Mouse (Mus musculus) CH12.LX (cell line): ENCODE data around the gene AC129217.1. TPM values are rescaled to one million over a fixed set of nuclear protein-coding genes. Genes with fewer than 3 reads are reported as not detected.
A peak's percentile ranks its signal among the peaks of the same experiment; 100 is the strongest.

Experiments used
- DNase-seq: peaks from one replicate; pipeline ENCODE4 v3.0.0-alpha.2; 2013; ENCODE audit errors: extremely low read depth
- H3K27ac ChIP-seq: 2 replicates; pipeline ENCODE4 v1.5.1; 2012; ENCODE audit warnings: low read depth, mild to moderate bottlenecking, control low read depth, moderate library complexity; ENCODE audit not compliant: insufficient read depth
- H3K27me3 ChIP-seq: replicated peaks from 2 replicates; pipeline ENCODE3; 2012; ENCODE audit warnings: inconsistent platforms
- H3K36me3 ChIP-seq, 2 experiments: replicated peaks in 1 of 2; 2 replicates each; pipeline versions ENCODE3 to v1.6.1; 2012; ENCODE audit warnings: inconsistent platforms in 1 of 2, low read length in 1 of 2, mild to moderate bottlenecking in 1 of 2, mixed read lengths in 1 of 2, moderate library complexity in 1 of 2; ENCODE audit not compliant: control insufficient read depth in 1 of 2, insufficient read depth in 1 of 2
- H3K4me1 ChIP-seq, 2 experiments: 2 replicates each; pipeline ENCODE4 v1.6.1; 2012; ENCODE audit warnings: inconsistent platforms in 1 of 2, moderate library complexity in 1 of 2; ENCODE audit not compliant: insufficient read depth in 2 of 2, control insufficient read depth in 1 of 2
- H3K4me2 ChIP-seq: 2 replicates; pipeline ENCODE4 v1.6.1; 2012; ENCODE audit warnings: low read depth, mild to moderate bottlenecking, control low read depth; ENCODE audit not compliant: poor library complexity, insufficient read depth, severe bottlenecking
- H3K4me3 ChIP-seq, 3 experiments: fragments of 150-350 bp in 1 of 3; sonication (generic) in 1 of 3; replicated peaks in 1 of 3; 2 replicates each; pipeline versions ENCODE3 to v1.5.1; 2011 to 2012; ENCODE audit warnings: low read depth in 2 of 3, low read length in 2 of 3, mild to moderate bottlenecking in 2 of 3, moderate library complexity in 2 of 3, control low read depth in 1 of 3, improper control_type of control experiment in 1 of 3, inconsistent platforms in 1 of 3, mixed read lengths in 1 of 3; ENCODE audit not compliant: poor library complexity in 1 of 3
- H3K79me2 ChIP-seq: replicated peaks from 2 replicates; pipeline ENCODE4 v1.6.1; 2012; ENCODE audit warnings: mild to moderate bottlenecking, moderate library complexity; ENCODE audit not compliant: control insufficient read depth, poor library complexity, insufficient read depth, severe bottlenecking; ENCODE audit errors: extremely low read depth
- H3K9ac ChIP-seq: 2 replicates; pipeline ENCODE4 v1.6.1; 2012; ENCODE audit warnings: low read depth, mild to moderate bottlenecking, control low read depth, moderate library complexity; ENCODE audit not compliant: insufficient read depth
- H3K9me3 ChIP-seq: replicated peaks from 2 replicates; pipeline ENCODE3; 2012; ENCODE audit warnings: low read length, inconsistent platforms, mixed read lengths
- BHLHE40 ChIP-seq: IDR thresholded peaks from 2 replicates; pipeline ENCODE4 v1.6.1; 2011; ENCODE audit warnings: mild to moderate bottlenecking, low read depth, low read length, improper control_type of control experiment
- CHD1 ChIP-seq: IDR thresholded peaks from 2 replicates; pipeline ENCODE4 v1.6.1; 2012; ENCODE audit warnings: low read depth, low read length, improper control_type of control experiment, inconsistent platforms
- CTCF ChIP-seq, 2 experiments: IDR thresholded peaks in 1 of 2; conservative IDR thresholded peaks in 1 of 2; 2 replicates each; pipeline ENCODE4 v1.5.1; 2011 to 2012; ENCODE audit warnings: low read depth in 2 of 2, low read length in 2 of 2, improper control_type of control experiment in 1 of 2, inconsistent platforms in 1 of 2, mild to moderate bottlenecking in 1 of 2, moderate library complexity in 1 of 2
- E2F4 ChIP-seq: IDR thresholded peaks from 2 replicates; pipeline ENCODE4 v1.6.1; 2011; ENCODE audit warnings: low read depth, low read length, improper control_type of control experiment; ENCODE audit not compliant: insufficient replicate concordance
- ELF1 ChIP-seq: IDR thresholded peaks from 2 replicates; pipeline ENCODE4 v1.6.1; 2014; ENCODE audit warnings: low read depth, mild to moderate bottlenecking, inconsistent platforms, low read length, improper control_type of control experiment
- GABPA ChIP-seq: IDR thresholded peaks from 2 replicates; pipeline ENCODE4 v1.6.1; 2012; ENCODE audit warnings: low read depth, low read length, improper control_type of control experiment, inconsistent platforms; ENCODE audit not compliant: insufficient replicate concordance
- HCFC1 ChIP-seq: IDR thresholded peaks from 2 replicates; pipeline ENCODE4 v1.6.1; 2012; ENCODE audit warnings: low read depth, mild to moderate bottlenecking, inconsistent platforms, low read length, improper control_type of control experiment
- KAT2A ChIP-seq: IDR thresholded peaks from 2 replicates; pipeline ENCODE4 v1.6.1; 2012; ENCODE audit warnings: low read length, improper control_type of control experiment, inconsistent platforms; ENCODE audit not compliant: insufficient replicate concordance
- MAX ChIP-seq: IDR thresholded peaks from 2 replicates; pipeline ENCODE4 v1.6.1; 2011; ENCODE audit warnings: low read length, improper control_type of control experiment
- MYC ChIP-seq: IDR thresholded peaks from 2 replicates; pipeline ENCODE4 v1.6.1; 2011; ENCODE audit warnings: low read depth, mild to moderate bottlenecking, improper control_type of control experiment, low read length
- PAX5 ChIP-seq: IDR thresholded peaks from 2 replicates; pipeline ENCODE4 v1.6.1; 2012; ENCODE audit warnings: low read length, inconsistent platforms, mixed read lengths
- RAD21 ChIP-seq: IDR thresholded peaks from 2 replicates; pipeline ENCODE4 v1.6.1; 2011; ENCODE audit warnings: low read depth, mild to moderate bottlenecking, low read length, improper control_type of control experiment, moderate library complexity
- RCOR1 ChIP-seq: conservative IDR thresholded peaks from 2 replicates; pipeline ENCODE4 v1.6.1; 2012; ENCODE audit warnings: low read depth, mild to moderate bottlenecking, inconsistent platforms, low read length, improper control_type of control experiment
- SIN3A ChIP-seq: IDR thresholded peaks from 2 replicates; pipeline ENCODE4 v1.6.1; 2012; ENCODE audit warnings: low read length, improper control_type of control experiment, inconsistent platforms
- SMC3 ChIP-seq: IDR thresholded peaks from 2 replicates; pipeline ENCODE4 v1.6.1; 2011; ENCODE audit warnings: low read depth, low read length, improper control_type of control experiment
- TBP ChIP-seq: conservative IDR thresholded peaks from 2 replicates; pipeline ENCODE4 v1.6.1; 2011; ENCODE audit warnings: low read depth, low read length, improper control_type of control experiment
- TCF12 ChIP-seq: IDR thresholded peaks from 2 replicates; pipeline ENCODE4 v1.6.1; 2014; ENCODE audit warnings: low read depth, mild to moderate bottlenecking, inconsistent platforms, low read length, improper control_type of control experiment
- UBTF ChIP-seq: IDR thresholded peaks from 2 replicates; pipeline ENCODE4 v1.6.1; 2012; ENCODE audit warnings: low read depth, mild to moderate bottlenecking, inconsistent platforms, low read length, improper control_type of control experiment, moderate library complexity
- USF1 ChIP-seq: IDR thresholded peaks from 2 replicates; pipeline ENCODE4 v1.6.1; 2014; ENCODE audit warnings: low read depth, mild to moderate bottlenecking, inconsistent platforms, low read length, improper control_type of control experiment
- USF2 ChIP-seq: conservative IDR thresholded peaks from 2 replicates; pipeline ENCODE4 v1.6.1; 2011; ENCODE audit warnings: low read depth, low read length, improper control_type of control experiment
- ZC3H11A ChIP-seq: IDR thresholded peaks from 2 replicates; pipeline ENCODE4 v1.6.1; 2012; ENCODE audit warnings: low read depth, mild to moderate bottlenecking, inconsistent platforms, low read length, improper control_type of control experiment
- ZKSCAN1 ChIP-seq: IDR thresholded peaks from 2 replicates; pipeline ENCODE4 v1.6.1; 2012; ENCODE audit warnings: low read depth, inconsistent platforms, low read length, improper control_type of control experiment, borderline replicate concordance
- ZMIZ1 ChIP-seq: IDR thresholded peaks from 2 replicates; pipeline ENCODE4 v1.6.1; 2012; ENCODE audit warnings: low read depth, mild to moderate bottlenecking, inconsistent platforms, low read length, improper control_type of control experiment
- dilution Hi-C: fragments of 300-500 bp; cut with MboI; formaldehyde crosslinking; loops from 2 replicates; pipeline ENCODE4 v1.14.3; 2020; ENCODE audit warnings: low sequenced_read_pairs; ENCODE audit not compliant: extremely low pct_unique_long_range_greater_than_20kb, extremely low pct_ligation_motif_present
- in situ Hi-C: fragments of 300-500 bp; cut with MboI; formaldehyde crosslinking; loops from 3 replicates; pipeline ENCODE4 v1.14.3; 2019; ENCODE audit warnings: low sequenced_read_pairs, low pct_ligation_motif_present, low pct_unique_long_range_greater_than_20kb, mixed read lengths
- polyA plus RNA-seq: library from polyadenylated mRNA; unstranded; fragments of >175 nt; gene quantifications from 2 replicates; pipeline ENCODE4 v1.2.1, GENCODE M21; 2012; ENCODE audit warnings: low read depth; ENCODE audit not compliant: insufficient read length
- total RNA-seq, 2 experiments: library from RNA; depleted of rRNA; stranded (reverse); fragments of 300-350 nt in 1 of 2; fragments of >200 nt in 1 of 2; gene quantifications; 2 replicates each; pipeline ENCODE4 v1.2.3; 2012 to 2014

The AC129217.1 gene
- total and polyA plus RNA-seq, 3 experiments: 0.25 to 77.4 (median 5.1) TPM

DNA sequence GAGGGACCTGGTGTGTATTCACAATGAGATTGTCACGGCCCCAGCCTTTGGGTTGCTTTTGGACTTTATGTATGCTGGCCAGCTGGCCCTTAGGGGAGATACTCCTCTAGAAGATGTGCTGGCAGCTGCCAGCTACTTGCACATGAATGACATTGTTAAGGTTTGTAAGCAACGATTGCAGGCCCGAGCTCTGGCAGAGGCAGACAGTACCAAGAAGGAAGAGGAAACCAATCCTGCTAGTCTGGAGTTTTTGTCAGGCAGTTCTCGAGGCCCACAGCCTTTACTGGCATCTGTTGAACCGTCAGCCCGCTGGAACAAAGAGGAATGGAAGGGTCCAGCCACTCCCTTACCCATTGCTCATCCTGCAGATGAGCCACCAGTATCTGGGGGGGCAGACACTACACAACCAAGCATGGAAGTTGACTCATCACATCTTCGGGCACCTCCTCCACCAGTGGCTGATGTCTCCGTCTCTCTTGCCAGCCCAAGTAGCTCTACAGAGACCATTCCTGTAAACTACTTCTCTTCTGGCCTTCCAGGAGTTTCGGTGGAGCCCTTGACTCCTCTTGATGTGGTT, 26.3 kb upstream of the AC129217.1 start:
- dilution Hi-C loops: no loop called here
- no peak for DNase-seq
- Histone ChIP-seq H3K4me2 (peak overlapping the region; percentile 72; the same call in 1 of the 2 replicates), H3K27me3 (no peaks in the 10 kb centered on the region), H3K79me2 (peaks cover 3% of the 10 kb centered on the region; the same call in 1 of the 2 replicates), H3K27ac (peak overlapping the region; percentile 11; the same call in 1 of the 2 replicates), H3K4me1 (peaks cover 11 to 59% of the 10 kb centered on the region in 2 experiments), H3K9ac (no peak overlapping the region), H3K36me3 (peaks cover 12 to 28% of the 10 kb centered on the region in 2 experiments), H3K4me3 (no peak overlapping the region), H3K9me3 (no peaks in the 10 kb centered on the region)
- in situ Hi-C loops: no loop called here
- TF ChIP-seq USF2 (no peak), E2F4 (no peak), GABPA (no peak), ELF1 (no peak), BHLHE40 (no peak), RCOR1 (no peak), MAX (no peak), TBP (no peak), ZKSCAN1 (no peak), ZC3H11A (no peak), SIN3A (no peak), RAD21 (no peak), HCFC1 (no peak), TCF12 (no peak), CTCF (conservative IDR thresholded peaks at IDR 0.05 in 1 of 2, IDR thresholded peaks at IDR 0.05 in 1 of 2; ENCODE audit: low read depth in 2 of 2, low read length in 2 of 2) (no peak)
- TF ChIP-seq, all 38 proteins: peak for 0

GRCm38 (mm10) chr19:8803879-8804660, 25.5 kb upstream of the AC129217.1 start:
- Histone ChIP-seq H3K27ac (no peak overlapping the region), H3K9me3 (no peaks in the 10 kb centered on the region), H3K4me2 (no peak overlapping the region), H3K79me2 (peaks cover 3% of the 10 kb centered on the region; the same call in 1 of the 2 replicates), H3K4me3 (no peak overlapping the region), H3K4me1 (peaks cover 14 to 64% of the 10 kb centered on the region in 2 experiments), H3K36me3 (peaks cover 12 to 33% of the 10 kb centered on the region in 2 experiments), H3K9ac (no peak overlapping the region), H3K27me3 (no peaks in the 10 kb centered on the region)
- no peak for DNase-seq
- TF ChIP-seq MYC (no peak), KAT2A (no peak), GABPA (no peak), USF2 (no peak), SMC3 (no peak), E2F4 (no peak), CTCF (conservative IDR thresholded peaks at IDR 0.05 in 1 of 2, IDR thresholded peaks at IDR 0.05 in 1 of 2; ENCODE audit: low read depth in 2 of 2, low read length in 2 of 2) (no peak), CHD1 (no peak), PAX5 (no peak), SIN3A (no peak), UBTF (no peak), MAX (no peak), ZMIZ1 (no peak), USF1 (no peak), RAD21 (no peak)
- in situ Hi-C loops (no loop called here), dilution Hi-C loops (no loop called here)
